Mouse (Mus musculus): ENCODE data around the gene Adgrl3. TPM values are rescaled to one million over a fixed set of nuclear protein-coding genes. Genes with fewer than 3 reads are reported as not detected.

Adgrl3 gene
- polyA plus RNA-seq (2012) = 0.06 and 0.31 TPM in 2 replicates

DNA sequence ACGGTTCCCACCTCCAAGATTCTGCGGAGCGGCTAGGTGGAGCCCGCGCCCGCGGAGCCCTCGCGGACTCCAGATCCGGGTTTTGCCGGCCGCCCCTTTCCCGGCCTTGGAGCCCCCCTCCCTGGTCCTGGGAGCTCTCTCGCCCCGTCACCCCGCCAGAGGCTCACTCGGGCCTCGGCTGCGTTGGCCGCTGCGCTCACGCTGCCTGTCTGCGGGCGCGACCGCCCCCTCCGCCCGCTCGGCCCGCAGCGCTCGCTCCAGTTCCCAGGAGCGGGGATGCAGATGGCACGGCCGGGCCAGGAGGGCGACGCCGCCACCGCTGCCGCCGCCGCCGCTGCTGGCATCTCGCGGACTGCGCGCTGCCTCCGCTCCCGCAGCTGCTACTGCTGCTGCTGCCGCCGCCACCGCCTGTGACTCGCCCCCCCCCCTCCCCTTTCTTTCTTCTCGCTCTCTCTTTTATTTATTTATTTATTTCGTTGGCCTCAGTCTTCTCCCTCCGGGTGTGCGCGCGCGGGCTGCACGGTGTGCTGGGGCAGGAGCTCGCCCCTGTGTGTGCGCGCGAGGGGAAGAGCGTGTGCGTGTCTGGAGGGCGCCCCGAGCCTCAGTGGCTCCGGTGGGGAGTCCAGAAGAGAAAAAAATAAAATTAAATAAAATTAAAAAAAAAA lies at the start of gene Adgrl3:
Adgrl3 (plus strand) TSS at position 549 of the 665 bp plus-strand sequence.

Data from megakaryocyte-erythroid progenitor cell, adult 5 weeks (primary cell).